ENCODE assay signal across 8 mouse cellular contexts in the genomic region with DNA sequence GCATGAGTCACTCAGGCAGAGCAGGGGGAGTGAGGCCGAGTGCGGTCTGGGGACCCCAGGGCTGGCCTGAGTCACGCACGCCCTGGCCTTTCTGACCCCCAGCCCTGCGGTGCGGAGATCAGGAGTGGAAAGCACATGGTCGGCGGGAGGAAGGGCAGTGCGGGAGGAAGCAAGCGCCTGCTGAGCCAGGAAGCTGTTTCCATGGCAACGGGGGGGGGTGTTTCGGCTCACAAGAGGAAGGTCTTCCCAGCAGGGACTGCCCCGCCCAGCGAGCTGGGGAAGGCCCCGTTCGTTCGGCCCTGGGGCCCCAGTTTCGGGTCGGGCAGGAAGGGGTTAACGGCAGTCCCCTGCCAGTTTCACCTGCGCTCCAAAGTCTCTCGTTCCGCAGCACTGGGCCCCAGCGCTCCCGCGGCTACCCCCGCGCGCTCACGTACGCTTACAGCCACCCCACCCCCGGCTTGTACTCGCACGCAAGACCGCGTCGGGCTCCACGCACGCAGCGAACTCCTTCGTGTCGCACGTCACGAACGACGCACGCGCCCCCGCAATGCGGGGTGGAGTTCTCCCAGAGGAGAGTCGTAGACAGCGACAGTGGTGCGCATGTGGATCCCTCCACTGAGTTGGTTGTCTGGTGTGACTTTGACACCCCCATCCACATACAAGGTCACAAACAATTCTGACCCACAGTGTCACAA. TPM values are rescaled to one million over a fixed set of nuclear protein-coding genes. Genes with fewer than 3 reads are reported as not detected.
DNase-seq lines count a peak whose midpoint lies in the region; ATAC-seq and TF ChIP-seq lines count a peak whose summit lies in the region.

No protein-coding gene starts in this region.

- no peak for ATAC-seq in embryonic facial prominence, embryonic 12.5 days (ENCODE audit: insufficient number of reproducible peaks, insufficient read depth, low FRiP score, low TSS enrichment)
- ATAC-seq in limb, embryonic 14.5 days (ENCODE audit: low FRiP score, low read depth) = no peak
- ATAC-seq in midbrain, embryonic 16.5 days = peak; percentile 55

- peak; percentile 82 for DNase-seq in ovary, adult 18-20 months (ENCODE audit: low spot score)
- no peak for DNase-seq in ovary, postnatal 14 days (ENCODE audit: low spot score)
- peak; percentile 89 for DNase-seq in heart, adult 8-10 months (ENCODE audit: low spot score)
- DNase-seq in kidney, adult 9 months = peak; percentile 92
- peak; percentile 74 for DNase-seq in limb, embryonic 14.5 days (ENCODE audit: low spot score)
- peak; percentile 99 for DNase-seq in splenic B cell, adult 2 months (ENCODE audit: low read depth, low spot score)

- no peak for TF ChIP-seq POLR2A in limb, embryonic 14.5 days (IDR thresholded peaks at IDR 0.05; ENCODE audit: borderline replicate concordance, extremely low read depth, insufficient read depth, insufficient read length)

- no peaks in the 10 kb centered on the region for H3K36me3 ChIP-seq in embryonic facial prominence, embryonic 12.5 days
- H3K36me3 ChIP-seq in limb, embryonic 14.5 days (ENCODE audit: control insufficient read depth, insufficient read depth, low read length) = no peaks in the 10 kb centered on the region
- H3K36me3 ChIP-seq in midbrain, embryonic 16.5 days (ENCODE audit: control insufficient read depth, insufficient read depth, low read length) = no peaks in the 10 kb centered on the region
- H3K36me3 ChIP-seq in splenic B cell, adult 2 months (ENCODE audit: control insufficient read depth, insufficient read depth, low read length, poor library complexity, severe bottlenecking) = no peaks in the 10 kb centered on the region

- peaks cover 14% of the 10 kb centered on the region; the same call in 1 of the 2 replicates for H3K27me3 ChIP-seq in embryonic facial prominence, embryonic 12.5 days
- no peaks in the 10 kb centered on the region for H3K27me3 ChIP-seq in limb, embryonic 14.5 days (ENCODE audit: control insufficient read depth, insufficient read depth, low read length)
- H3K27me3 ChIP-seq in midbrain, embryonic 16.5 days (ENCODE audit: control insufficient read depth, insufficient read depth, low read depth, low read length) = peaks cover 4% of the 10 kb centered on the region; the same call in 1 of the 2 replicates
- H3K27me3 ChIP-seq in splenic B cell, adult 2 months (ENCODE audit: control insufficient read depth, insufficient read depth, low read length, poor library complexity, severe bottlenecking) = no peaks in the 10 kb centered on the region

- peak overlapping the region; percentile 98 for H3K4me2 ChIP-seq in embryonic facial prominence, embryonic 12.5 days (replicated peaks)
- peak overlapping the region; percentile 89 for H3K4me2 ChIP-seq in limb, embryonic 14.5 days (replicated peaks; ENCODE audit: low read depth, low read length, severe bottlenecking)
- H3K4me2 ChIP-seq in midbrain, embryonic 16.5 days (ENCODE audit: low read length) = peak overlapping the region; percentile 100

- peak overlapping the region; percentile 52 for H3K4me3 ChIP-seq in embryonic facial prominence, embryonic 12.5 days
- H3K4me3 ChIP-seq in limb, embryonic 14.5 days (replicated peaks; ENCODE audit: low read length) = peak overlapping the region; percentile 37
- peak overlapping the region; percentile 56 for H3K4me3 ChIP-seq in midbrain, embryonic 16.5 days (ENCODE audit: low read depth, low read length)

- peak overlapping the region; percentile 50 for H3K27ac ChIP-seq in embryonic facial prominence, embryonic 12.5 days
- H3K27ac ChIP-seq in limb, embryonic 14.5 days (replicated peaks; ENCODE audit: low read depth, low read length) = peak overlapping the region; percentile 52; the same call in 1 of the 2 replicates
- peak overlapping the region; percentile 81 for H3K27ac ChIP-seq in midbrain, embryonic 16.5 days (ENCODE audit: low read length)

- no peaks in the 10 kb centered on the region for H3K9me3 ChIP-seq in embryonic facial prominence, embryonic 12.5 days
- H3K9me3 ChIP-seq in limb, embryonic 14.5 days (ENCODE audit: control insufficient read depth, low read length) = no peaks in the 10 kb centered on the region
- no peaks in the 10 kb centered on the region for H3K9me3 ChIP-seq in midbrain, embryonic 16.5 days (replicated peaks; ENCODE audit: control insufficient read depth, low read length, poor library complexity, severe bottlenecking)

- H3K9ac ChIP-seq in embryonic facial prominence, embryonic 12.5 days = peak overlapping the region; percentile 58
- H3K9ac ChIP-seq in limb, embryonic 14.5 days (ENCODE audit: low read depth, low read length, severe bottlenecking) = peak overlapping the region; percentile 42
- H3K9ac ChIP-seq in midbrain, embryonic 16.5 days (ENCODE audit: low read depth, low read length) = peak overlapping the region; percentile 76

- H3K4me1 ChIP-seq in embryonic facial prominence, embryonic 12.5 days = peaks cover 39% of the 10 kb centered on the region
- H3K4me1 ChIP-seq in limb, embryonic 14.5 days (ENCODE audit: control insufficient read depth, insufficient read depth, low read length) = peaks cover 26% of the 10 kb centered on the region
- H3K4me1 ChIP-seq in midbrain, embryonic 16.5 days (ENCODE audit: control insufficient read depth, insufficient read depth, low read length) = peaks cover 28% of the 10 kb centered on the region

- 1% methylated on average over 51 of the region's 53 CpGs for WGBS in embryonic facial prominence, embryonic 12.5 days
- WGBS in limb, embryonic 14.5 days = 1% methylated on average over 52 of the region's 53 CpGs
- under 1% methylated on average over 53 of the region's 53 CpGs for WGBS in midbrain, embryonic 16.5 days

RNA-seq across cellular contexts. Expression of a gene that starts 4.6 kb away (rescaled TPM):
- polyA plus RNA-seq in embryonic facial prominence, embryonic 12.5 days (2016; fragmentation: Nextera tagmentation; extraction: Ambion mirVana) = 20.6 TPM in 2 replicates
- 1 to 10 TPM; 1.9 to 3.5 (median 2.7) TPM for total RNA-seq in heart, adult 8-10 months (2022)
- polyA plus RNA-seq in limb, embryonic 14.5 days (2012; rRNA removed) = 15.1 and 17.7 TPM in 2 replicates
- polyA plus RNA-seq in limb, embryonic 14.5 days (2014; fragmentation: Nextera tagmentation; extraction: Ambion mirVana) = 17.4 and 18.1 TPM in 2 replicates
- polyA plus RNA-seq in midbrain, embryonic 16.5 days (2015; fragmentation: Nextera tagmentation; extraction: Ambion mirVana) = 39.3 and 43.8 TPM in 2 replicates

RNA-seq across cellular contexts. Expression of a gene that starts 7.3 kb away (rescaled TPM):
- polyA plus RNA-seq in embryonic facial prominence, embryonic 12.5 days (2016; fragmentation: Nextera tagmentation; extraction: Ambion mirVana) = 8.0 and 9.0 TPM in 2 replicates
- total RNA-seq in heart, adult 8-10 months (2022) = 10 to 100 TPM; 17.8 to 32.3 (median 23.9) TPM
- 11.3 and 16.4 TPM in 2 replicates for polyA plus RNA-seq in limb, embryonic 14.5 days (2012; rRNA removed)
- 16.9 and 18.0 TPM in 2 replicates for polyA plus RNA-seq in limb, embryonic 14.5 days (2014; fragmentation: Nextera tagmentation; extraction: Ambion mirVana)
- polyA plus RNA-seq in midbrain, embryonic 16.5 days (2015; fragmentation: Nextera tagmentation; extraction: Ambion mirVana) = 5.3 TPM in 2 replicates

RNA-seq across cellular contexts. Expression of a gene that starts 16.3 kb away (rescaled TPM):
- polyA plus RNA-seq in embryonic facial prominence, embryonic 12.5 days (2016; fragmentation: Nextera tagmentation; extraction: Ambion mirVana) = 104 and 115 TPM in 2 replicates
- 10 to 100 TPM; 41.9 to 61.3 (median 55.0) TPM for total RNA-seq in heart, adult 8-10 months (2022)
- 58.6 and 60.8 TPM in 2 replicates for polyA plus RNA-seq in limb, embryonic 14.5 days (2012; rRNA removed)
- polyA plus RNA-seq in limb, embryonic 14.5 days (2014; fragmentation: Nextera tagmentation; extraction: Ambion mirVana) = 87.6 and 90.8 TPM in 2 replicates
- polyA plus RNA-seq in midbrain, embryonic 16.5 days (2015; fragmentation: Nextera tagmentation; extraction: Ambion mirVana) = 47.9 and 51.3 TPM in 2 replicates

RNA-seq across cellular contexts. Expression of a gene that starts 16.4 kb away (rescaled TPM):
- 1,038 and 1,130 TPM in 2 replicates for polyA plus RNA-seq in embryonic facial prominence, embryonic 12.5 days (2016; fragmentation: Nextera tagmentation; extraction: Ambion mirVana)
- 100 to 1,000 TPM; 644 to 711 (median 676) TPM for total RNA-seq in heart, adult 8-10 months (2022)
- polyA plus RNA-seq in limb, embryonic 14.5 days (2012; rRNA removed) = 387 and 405 TPM in 2 replicates
- polyA plus RNA-seq in limb, embryonic 14.5 days (2014; fragmentation: Nextera tagmentation; extraction: Ambion mirVana) = 839 and 877 TPM in 2 replicates
- polyA plus RNA-seq in midbrain, embryonic 16.5 days (2015; fragmentation: Nextera tagmentation; extraction: Ambion mirVana) = 1,134 and 1,161 TPM in 2 replicates

RNA-seq across cellular contexts. Expression of a gene that starts 16.6 kb away (rescaled TPM):
- not detected in 2 replicates for polyA plus RNA-seq in embryonic facial prominence, embryonic 12.5 days (2016; fragmentation: Nextera tagmentation; extraction: Ambion mirVana)
- 1 to 10 TPM in 2 of 4 experiments, not detected in 2; 2.4 to 5.9 TPM for total RNA-seq in heart, adult 8-10 months (2022)
- 2.0 TPM in 1 of 2 replicates, not detected in the other for polyA plus RNA-seq in limb, embryonic 14.5 days (2012; rRNA removed)
- polyA plus RNA-seq in limb, embryonic 14.5 days (2014; fragmentation: Nextera tagmentation; extraction: Ambion mirVana) = not detected in 2 replicates
- not detected in 2 replicates for polyA plus RNA-seq in midbrain, embryonic 16.5 days (2015; fragmentation: Nextera tagmentation; extraction: Ambion mirVana)
